Mouse (Mus musculus) forebrain, postnatal 0 days (tissue): Measurements from ENCODE around the gene Diexf. TPM values are rescaled to one million over a fixed set of nuclear protein-coding genes. Genes with fewer than 3 reads are reported as not detected.

ENCODE experiments used
- ATAC-seq: fragments of 200-750 bp; cut with Nextera tagmentation; 2 replicates; pipeline ENCODE4 v1.8.0; 2017; ENCODE audit warnings: mild to moderate bottlenecking, moderate library complexity
- DNase-seq: peaks from one replicate; pipeline ENCODE4 v3.0.0-alpha.2; 2015
- H3K27ac ChIP-seq: fragments of 300-500 bp; sonication (generic); 2 replicates; pipeline ENCODE4 v1.5.1; 2014; ENCODE audit warnings: low read depth, mild to moderate bottlenecking, antibody characterized with exemption, low read length, moderate library complexity, mixed read lengths
- H3K27me3 ChIP-seq: fragments of 300-500 bp; sonication (generic); 2 replicates; pipeline ENCODE4 v1.6.1; 2014; ENCODE audit warnings: mild to moderate bottlenecking, low read length, mixed read lengths; ENCODE audit not compliant: insufficient read depth
- H3K36me3 ChIP-seq: fragments of 300-500 bp; sonication (generic); 2 replicates; pipeline ENCODE4 v1.6.1; 2014; ENCODE audit warnings: mild to moderate bottlenecking, moderate library complexity; ENCODE audit not compliant: insufficient read depth
- H3K4me1 ChIP-seq: fragments of 300-500 bp; sonication (generic); 2 replicates; pipeline ENCODE4 v1.6.1; 2014; ENCODE audit warnings: antibody characterized with exemption; ENCODE audit not compliant: insufficient read depth
- H3K4me2 ChIP-seq: fragments of 300-500 bp; sonication (generic); 2 replicates; pipeline ENCODE4 v1.6.1; 2014; ENCODE audit warnings: low read depth, mild to moderate bottlenecking, moderate library complexity
- H3K4me3 ChIP-seq: fragments of 300-500 bp; sonication (generic); 2 replicates; pipeline ENCODE4 v1.5.1; 2014; ENCODE audit warnings: low read depth, low read length, mixed read lengths
- H3K9ac ChIP-seq: fragments of 300-500 bp; sonication (generic); 2 replicates; pipeline ENCODE4 v1.6.1; 2014; ENCODE audit warnings: mild to moderate bottlenecking
- H3K9me3 ChIP-seq: fragments of 300-500 bp; sonication (generic); 2 replicates; pipeline ENCODE4 v1.6.1; 2016; ENCODE audit warnings: low read length
- CTCF ChIP-seq: sonication (generic); IDR thresholded peaks from 2 replicates; pipeline ENCODE4 v1.5.1; 2016; ENCODE audit warnings: antibody characterized with exemption, control low read depth, low read depth
- WGBS: fragments of 180-500 bp; shearing (Covaris S2); extraction: QIAGEN DNeasy Blood & Tissue Kit; methylation state at CpG from one replicate; pipeline ENCODE4 v1.1.7; 2014; 5-methylcytosine and 5-hydroxymethylcytosine counted together
- polyA plus RNA-seq: library from polyadenylated mRNA; unstranded; fragments of >200 nt; fragmentation: Nextera tagmentation; extraction: Ambion mirVana; gene quantifications from 2 replicates; pipeline ENCODE4 v1.2.1, GENCODE M21; 2015
- total RNA-seq: library from RNA; depleted of rRNA; stranded (reverse); fragments of >200 nt; gene quantifications from 2 replicates; pipeline ENCODE4 v1.2.3, GENCODE M21; 2014

Gene Diexf
- total and polyA plus RNA-seq, 2 experiments from 2014 or later, result 6.2 to 18.6 TPM

GRCm38 (mm10) chr1:193102996-193103395, 27.1 kb downstream of the Diexf start:
- H3K4me1 ChIP-seq, result no peaks in the 10 kb centered on the region
- no peaks in the 10 kb centered on the region for H3K27me3 ChIP-seq
- H3K9ac ChIP-seq, result no peak overlapping the region
- H3K4me2 ChIP-seq, result no peak overlapping the region
- H3K4me3 ChIP-seq, result no peak overlapping the region
- H3K36me3 ChIP-seq, result peaks cover 48% of the 10 kb centered on the region
- ATAC-seq (no peak), DNase-seq (no peak)
- WGBS, result 85% methylated on average over 3 of the region's 3 CpGs
- H3K9me3 ChIP-seq, result no peaks in the 10 kb centered on the region
- H3K27ac ChIP-seq, result no peak overlapping the region
- no peak for TF ChIP-seq CTCF

- H3K4me1 ChIP-seq, result no peaks in the 10 kb centered on the region
- no peak overlapping the region for H3K4me2 ChIP-seq
- no peak overlapping the region for H3K4me3 ChIP-seq
- H3K9me3 ChIP-seq, result no peaks in the 10 kb centered on the region
- peaks cover 45% of the 10 kb centered on the region for H3K36me3 ChIP-seq
- H3K27me3 ChIP-seq, result no peaks in the 10 kb centered on the region
- DNase-seq (no peak), ATAC-seq (no peak)
- no peak overlapping the region for H3K27ac ChIP-seq
- 85% methylated on average over 5 of the region's 5 CpGs for WGBS
- TF ChIP-seq CTCF, result no peak
- no peak overlapping the region for H3K9ac ChIP-seq
These were observed 27.5 kb downstream of the Diexf start for GRCm38 (mm10) chr1:193102556-193102955.

- ATAC-seq (peak; percentile 25; the same call in 1 of the 2 replicates), DNase-seq (no peak)
- Histone ChIP-seq H3K36me3 (peaks cover 40% of the 10 kb centered on the region), H3K4me2 (no peak overlapping the region), H3K9ac (no peak overlapping the region), H3K27ac (no peak overlapping the region), H3K9me3 (no peaks in the 10 kb centered on the region), H3K4me3 (no peak overlapping the region), H3K4me1 (no peaks in the 10 kb centered on the region), H3K27me3 (no peaks in the 10 kb centered on the region)
- TF ChIP-seq CTCF, result no peak
- 66% methylated on average over 4 of the region's 4 CpGs for WGBS
These were observed 28.0 kb downstream of the Diexf start for GRCm38 (mm10) chr1:193102029-193102428.

- Histone ChIP-seq H3K4me1 (no peaks in the 10 kb centered on the region), H3K9me3 (no peaks in the 10 kb centered on the region), H3K27me3 (no peaks in the 10 kb centered on the region), H3K4me3 (no peak overlapping the region), H3K27ac (no peak overlapping the region), H3K9ac (no peak overlapping the region), H3K4me2 (no peak overlapping the region), H3K36me3 (peaks cover 11% of the 10 kb centered on the region)
- DNase-seq, result no peak
- WGBS, result 76% methylated on average over 3 of the region's 3 CpGs
- ATAC-seq, result no peak
- TF ChIP-seq CTCF, result no peak
These were observed 31.1 kb downstream of the Diexf start for GRCm38 (mm10) chr1:193098946-193099345.

GRCm38 (mm10) chr1:193093596-193093995, 36.5 kb downstream of the Diexf start:
- Histone ChIP-seq H3K9me3 (no peaks in the 10 kb centered on the region), H3K36me3 (no peaks in the 10 kb centered on the region), H3K4me3 (no peak overlapping the region), H3K9ac (no peak overlapping the region), H3K4me1 (0 out of 2 replicates have a peak, but pooled peaks cover 5% of the 10 kb centered on the region), H3K27ac (no peak overlapping the region), H3K4me2 (no peak overlapping the region), H3K27me3 (no peaks in the 10 kb centered on the region)
- ATAC-seq, result no peak
- TF ChIP-seq CTCF, result no peak
- WGBS, result 80% methylated on average over 3 of the region's 3 CpGs
- DNase-seq, result no peak

- TF ChIP-seq CTCF, result no peak
- Histone ChIP-seq H3K9ac (no peak overlapping the region), H3K4me3 (no peak overlapping the region), H3K36me3 (no peaks in the 10 kb centered on the region), H3K4me2 (no peak overlapping the region), H3K9me3 (no peaks in the 10 kb centered on the region), H3K27me3 (no peaks in the 10 kb centered on the region), H3K4me1 (0 out of 2 replicates have a peak, but pooled peaks cover 5% of the 10 kb centered on the region), H3K27ac (no peak overlapping the region)
- ATAC-seq (no peak), DNase-seq (no peak)
- 78% methylated on average over 1 of the region's 1 CpGs for WGBS
These were observed 37.3 kb downstream of the Diexf start for GRCm38 (mm10) chr1:193092771-193093170.

- Histone ChIP-seq H3K9ac (no peak overlapping the region), H3K4me1 (0 out of 2 replicates have a peak, but pooled peaks cover 5% of the 10 kb centered on the region), H3K4me2 (no peak overlapping the region), H3K9me3 (no peaks in the 10 kb centered on the region), H3K36me3 (no peaks in the 10 kb centered on the region), H3K27ac (no peak overlapping the region), H3K27me3 (no peaks in the 10 kb centered on the region), H3K4me3 (no peak overlapping the region)
- ATAC-seq, result 0 out of 2 replicates have a peak, but pooled peaks have one; percentile 1
- 74% methylated on average over 11 of the region's 11 CpGs for WGBS
- no peak for DNase-seq
- TF ChIP-seq CTCF, result no peak
These were observed 39.2 kb downstream of the Diexf start for GRCm38 (mm10) chr1:193090894-193091293.
